Mouse (Mus musculus): ENCODE data around the gene F3. TPM values are rescaled to one million over a fixed set of nuclear protein-coding genes. Genes with fewer than 3 reads are reported as not detected.
"Not testable (repeated sequence)": the region's sequence is repeated elsewhere in the genome, so short reads cannot be mapped to it uniquely, and the experiment has no call there.

The F3 gene
- polyA plus RNA-seq, 1 experiment from 2014 or later = 4.8 TPM

DNA sequence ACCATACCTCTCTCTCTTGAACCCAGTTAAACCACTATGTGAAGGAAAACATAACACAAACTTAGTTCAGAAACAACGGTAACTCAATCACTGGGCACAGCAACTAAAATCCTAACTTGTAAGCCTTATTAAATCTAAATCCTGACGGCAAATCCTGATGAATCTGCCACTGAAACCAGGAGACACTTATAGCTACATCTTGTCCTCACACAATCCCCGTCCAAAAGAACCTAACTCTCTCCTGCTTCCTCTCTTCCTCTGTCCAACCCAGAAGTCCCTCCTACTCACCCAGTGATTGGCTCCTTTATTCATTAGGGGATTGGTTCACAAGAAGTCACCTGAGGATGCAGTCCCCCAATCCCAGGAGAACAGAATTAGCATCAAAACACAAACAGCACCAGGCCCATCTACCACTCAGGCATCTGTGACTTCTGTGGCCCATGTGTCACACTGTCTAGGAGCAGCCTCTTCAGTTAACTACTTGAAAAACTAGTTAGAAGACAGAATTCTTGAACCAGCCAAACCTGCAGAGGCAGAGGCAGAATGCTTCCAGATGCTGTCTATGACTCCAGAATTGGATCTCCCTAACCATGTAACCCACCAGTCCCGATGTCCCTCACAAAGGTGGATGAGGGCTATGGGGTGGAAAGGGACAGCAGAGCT lies 18.0 kb downstream of the F3 start:
- H3K4me3 ChIP-seq (ENCODE audit: low read depth, low read length); H3K4me2 ChIP-seq; ATAC-seq (ENCODE audit: low FRiP score); H3K27me3 ChIP-seq (ENCODE audit: control insufficient read depth, insufficient read depth, low read length); H3K27ac ChIP-seq (ENCODE audit: low read depth, low read length); H3K9ac ChIP-seq (ENCODE audit: low read length); H3K4me1 ChIP-seq (ENCODE audit: control insufficient read depth, insufficient read depth, low read length); DNase-seq (ENCODE audit: low spot score, missing footprints); H3K36me3 ChIP-seq (ENCODE audit: control insufficient read depth, insufficient read depth, low read length); H3K9me3 ChIP-seq (ENCODE audit: control insufficient read depth, low read length): not testable (repeated sequence)
- 91% methylated on average over 4 of the region's 4 CpGs for WGBS

DNA sequence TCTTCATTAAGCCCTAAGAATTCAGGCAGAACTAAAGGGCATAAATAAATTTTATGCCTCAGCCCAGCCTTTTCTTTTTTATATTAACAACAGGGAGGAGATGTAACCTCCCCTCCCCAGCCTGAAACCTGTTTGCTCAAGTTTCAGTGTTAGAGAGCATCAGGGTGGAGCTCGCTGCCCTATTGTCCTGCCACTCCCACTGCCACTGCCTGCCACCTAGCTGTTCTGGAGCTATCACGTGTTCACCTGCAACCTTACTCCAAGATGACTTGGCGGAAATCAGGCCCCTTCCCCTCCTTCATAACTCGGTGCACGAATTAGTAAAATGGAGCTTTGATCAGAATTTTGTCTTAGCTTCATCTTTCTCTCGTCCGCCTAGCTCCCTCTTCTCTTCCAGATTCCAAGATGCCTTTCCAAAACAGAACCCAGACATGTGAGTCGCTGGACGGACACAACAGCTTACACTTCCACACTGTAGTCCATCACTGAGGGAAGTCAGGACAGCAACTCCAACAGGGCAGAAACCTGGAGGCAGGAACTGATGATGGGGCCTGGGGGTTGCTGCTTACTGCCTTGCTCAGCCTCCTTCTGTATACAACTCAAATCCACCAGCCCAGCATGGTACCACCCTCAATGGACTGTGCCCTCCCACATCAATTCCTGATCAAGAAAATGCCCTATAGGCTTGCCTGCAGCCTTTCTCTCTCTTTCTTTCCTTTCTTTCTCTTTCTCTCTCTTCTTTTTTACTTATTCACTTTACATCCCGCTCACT lies 31.2 kb downstream of the F3 start:
- not testable (repeated sequence) for H3K27ac ChIP-seq (ENCODE audit: low read depth, low read length); H3K4me2 ChIP-seq; H3K36me3 ChIP-seq (ENCODE audit: control insufficient read depth, insufficient read depth, low read length); H3K4me3 ChIP-seq (ENCODE audit: low read depth, low read length); DNase-seq (ENCODE audit: low spot score, missing footprints); H3K4me1 ChIP-seq (ENCODE audit: control insufficient read depth, insufficient read depth, low read length); H3K9ac ChIP-seq (ENCODE audit: low read length); H3K9me3 ChIP-seq (ENCODE audit: control insufficient read depth, low read length); ATAC-seq (ENCODE audit: low FRiP score); H3K27me3 ChIP-seq (ENCODE audit: control insufficient read depth, insufficient read depth, low read length)
- WGBS = 86% methylated on average over 10 of the region's 10 CpGs

DNA sequence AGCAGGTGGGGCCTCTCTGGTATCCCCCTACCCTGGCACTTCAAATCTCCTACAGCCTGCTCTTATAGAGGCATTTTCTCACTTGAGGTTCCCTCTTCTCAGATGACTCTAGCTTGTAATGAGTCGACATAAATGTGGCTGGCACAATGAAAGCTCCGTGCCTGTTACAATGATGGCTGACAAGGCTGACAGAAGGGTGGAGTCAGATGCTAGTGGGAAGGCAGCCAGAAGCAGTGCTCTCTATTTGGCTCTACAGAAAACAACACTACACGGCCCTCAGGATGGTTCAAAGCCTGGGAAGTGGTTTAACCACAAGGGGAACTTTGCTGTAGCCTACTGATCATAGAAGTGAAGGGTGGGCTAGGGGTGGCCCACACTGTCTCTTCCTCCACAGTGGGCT lies 31.8 kb downstream of the F3 start:
- 52% methylated on average over 3 of the region's 3 CpGs for WGBS
- Histone ChIP-seq H3K27me3 (ENCODE audit: control insufficient read depth, insufficient read depth, low read length) (no peaks in the 10 kb centered on the region), H3K4me1 (ENCODE audit: control insufficient read depth, insufficient read depth, low read length) (no peaks in the 10 kb centered on the region), H3K36me3 (ENCODE audit: control insufficient read depth, insufficient read depth, low read length) (no peaks in the 10 kb centered on the region), H3K4me3 (ENCODE audit: low read depth, low read length) (no peak overlapping the region), H3K4me2 (no peak overlapping the region), H3K27ac (ENCODE audit: low read depth, low read length) (no peak overlapping the region), H3K9ac (ENCODE audit: low read length) (no peak overlapping the region), H3K9me3 (ENCODE audit: control insufficient read depth, low read length) (no peaks in the 10 kb centered on the region)
- ATAC-seq (ENCODE audit: low FRiP score) (no peak), DNase-seq (ENCODE audit: low spot score, missing footprints) (no peak)

GRCm38 (mm10) chr3:121758373-121758772 lies 35.0 kb downstream of the F3 start:
- 77% methylated on average over 7 of the region's 7 CpGs for WGBS
- no peaks in the 10 kb centered on the region for H3K4me1 ChIP-seq (ENCODE audit: control insufficient read depth, insufficient read depth, low read length)
- no peaks in the 10 kb centered on the region for H3K36me3 ChIP-seq (ENCODE audit: control insufficient read depth, insufficient read depth, low read length)
- DNase-seq (ENCODE audit: low spot score, missing footprints) = no peak
- no peak overlapping the region for H3K27ac ChIP-seq (ENCODE audit: low read depth, low read length)
- H3K4me2 ChIP-seq = no peak overlapping the region
- no peaks in the 10 kb centered on the region for H3K27me3 ChIP-seq (ENCODE audit: control insufficient read depth, insufficient read depth, low read length)
- no peak overlapping the region for H3K4me3 ChIP-seq (ENCODE audit: low read depth, low read length)
- H3K9ac ChIP-seq (ENCODE audit: low read length) = no peak overlapping the region
- no peak for ATAC-seq (ENCODE audit: low FRiP score)
- no peaks in the 10 kb centered on the region for H3K9me3 ChIP-seq (ENCODE audit: control insufficient read depth, low read length)

GRCm38 (mm10) chr3:121762056-121762852 lies 38.9 kb downstream of the F3 start:
- Histone ChIP-seq H3K36me3 (ENCODE audit: control insufficient read depth, insufficient read depth, low read length) (no peaks in the 10 kb centered on the region; the same call in 1 of the 2 replicates), H3K27ac (ENCODE audit: low read depth, low read length) (no peak overlapping the region), H3K9me3 (ENCODE audit: control insufficient read depth, low read length) (no peaks in the 10 kb centered on the region), H3K9ac (ENCODE audit: low read length) (no peak overlapping the region), H3K4me3 (ENCODE audit: low read depth, low read length) (no peak overlapping the region), H3K4me2 (no peak overlapping the region), H3K27me3 (ENCODE audit: control insufficient read depth, insufficient read depth, low read length) (no peaks in the 10 kb centered on the region), H3K4me1 (ENCODE audit: control insufficient read depth, insufficient read depth, low read length) (no peaks in the 10 kb centered on the region)
- WGBS = 65% methylated on average over 4 of the region's 4 CpGs
- peak; percentile 62; the same call in 1 of the 2 replicates for ATAC-seq (ENCODE audit: low FRiP score)
- no peak for DNase-seq (ENCODE audit: low spot score, missing footprints)

DNA sequence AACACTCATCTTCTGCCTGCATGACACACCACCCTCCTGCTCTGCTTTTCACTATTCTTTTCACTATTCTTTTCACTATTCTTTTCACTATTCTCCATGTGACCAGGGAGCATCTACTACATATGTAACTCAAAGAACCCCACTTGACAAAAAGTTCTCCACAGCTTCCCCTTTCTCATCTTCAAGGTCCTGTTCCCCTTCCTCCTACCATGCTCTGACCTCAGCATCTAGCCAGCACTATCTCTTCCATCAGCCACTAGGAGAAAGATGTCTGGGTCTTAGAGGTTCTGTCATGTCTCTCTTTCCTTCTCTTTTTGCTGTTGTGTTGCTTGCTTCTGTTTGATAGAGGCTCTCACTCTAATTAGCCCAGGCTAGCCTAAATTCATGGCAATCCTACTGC lies 42.7 kb downstream of the F3 start:
- H3K4me2 ChIP-seq = no peak overlapping the region
- H3K9ac ChIP-seq (ENCODE audit: low read length) = no peak overlapping the region
- no peak for DNase-seq (ENCODE audit: low spot score, missing footprints)
- no peaks in the 10 kb centered on the region for H3K4me1 ChIP-seq (ENCODE audit: control insufficient read depth, insufficient read depth, low read length)
- no peak for ATAC-seq (ENCODE audit: low FRiP score)
- no peak overlapping the region for H3K4me3 ChIP-seq (ENCODE audit: low read depth, low read length)
- H3K27me3 ChIP-seq (ENCODE audit: control insufficient read depth, insufficient read depth, low read length) = no peaks in the 10 kb centered on the region
- H3K27ac ChIP-seq (ENCODE audit: low read depth, low read length) = no peak overlapping the region
- H3K9me3 ChIP-seq (ENCODE audit: control insufficient read depth, low read length) = no peaks in the 10 kb centered on the region
- H3K36me3 ChIP-seq (ENCODE audit: control insufficient read depth, insufficient read depth, low read length) = peaks cover 3% of the 10 kb centered on the region; the same call in 1 of the 2 replicates

- DNase-seq (ENCODE audit: low spot score, missing footprints) (no peak), ATAC-seq (ENCODE audit: low FRiP score) (no peak)
- peaks cover 3% of the 10 kb centered on the region; the same call in 1 of the 2 replicates for H3K36me3 ChIP-seq (ENCODE audit: control insufficient read depth, insufficient read depth, low read length)
- WGBS = 95% methylated on average over 5 of the region's 5 CpGs
- no peak overlapping the region for H3K9ac ChIP-seq (ENCODE audit: low read length)
- H3K4me1 ChIP-seq (ENCODE audit: control insufficient read depth, insufficient read depth, low read length) = no peaks in the 10 kb centered on the region
- no peak overlapping the region for H3K27ac ChIP-seq (ENCODE audit: low read depth, low read length)
- no peaks in the 10 kb centered on the region for H3K9me3 ChIP-seq (ENCODE audit: control insufficient read depth, low read length)
- H3K4me3 ChIP-seq (ENCODE audit: low read depth, low read length) = no peak overlapping the region
- no peaks in the 10 kb centered on the region for H3K27me3 ChIP-seq (ENCODE audit: control insufficient read depth, insufficient read depth, low read length)
- no peak overlapping the region for H3K4me2 ChIP-seq
Measured at GRCm38 (mm10) chr3:121766818-121767217, 43.5 kb downstream of the F3 start.

GRCm38 (mm10) chr3:121768770-121769169 lies 45.4 kb downstream of the F3 start:
- no peak overlapping the region for H3K4me2 ChIP-seq
- no peak for ATAC-seq (ENCODE audit: low FRiP score)
- no peak overlapping the region for H3K9ac ChIP-seq (ENCODE audit: low read length)
- H3K4me3 ChIP-seq (ENCODE audit: low read depth, low read length) = no peak overlapping the region
- H3K4me1 ChIP-seq (ENCODE audit: control insufficient read depth, insufficient read depth, low read length) = no peaks in the 10 kb centered on the region
- no peaks in the 10 kb centered on the region for H3K27me3 ChIP-seq (ENCODE audit: control insufficient read depth, insufficient read depth, low read length)
- no peaks in the 10 kb centered on the region for H3K9me3 ChIP-seq (ENCODE audit: control insufficient read depth, low read length)
- H3K27ac ChIP-seq (ENCODE audit: low read depth, low read length) = no peak overlapping the region
- DNase-seq (ENCODE audit: low spot score, missing footprints) = no peak
- WGBS = 92% methylated on average over 3 of the region's 3 CpGs
- peaks cover 3% of the 10 kb centered on the region for H3K36me3 ChIP-seq (ENCODE audit: control insufficient read depth, insufficient read depth, low read length)

- H3K4me1 ChIP-seq (ENCODE audit: control insufficient read depth, insufficient read depth, low read length); H3K9ac ChIP-seq (ENCODE audit: low read length); ATAC-seq (ENCODE audit: low FRiP score); H3K27me3 ChIP-seq (ENCODE audit: control insufficient read depth, insufficient read depth, low read length); H3K4me3 ChIP-seq (ENCODE audit: low read depth, low read length); H3K27ac ChIP-seq (ENCODE audit: low read depth, low read length); H3K4me2 ChIP-seq; H3K9me3 ChIP-seq (ENCODE audit: control insufficient read depth, low read length); DNase-seq (ENCODE audit: low spot score, missing footprints); H3K36me3 ChIP-seq (ENCODE audit: control insufficient read depth, insufficient read depth, low read length): not testable (repeated sequence)
- WGBS = 93% methylated on average over 4 of the region's 4 CpGs
Measured at GRCm38 (mm10) chr3:121773336-121773735, 50.0 kb downstream of the F3 start.

Data from midbrain, embryonic 11.5 days (tissue).